Mouse (Mus musculus): ENCODE data around the gene 1110032A03Rik. TPM values are rescaled to one million over a fixed set of nuclear protein-coding genes. Genes with fewer than 3 reads are reported as not detected.

1110032A03Rik gene
- polyA plus RNA-seq, 1 experiment from 2014 or later, result 65.0 TPM

- ATAC-seq (no peak), DNase-seq (ENCODE audit: low spot score) (peak; percentile 54)
- H3K27me3 ChIP-seq (replicated peaks; ENCODE audit: control insufficient read depth, insufficient read depth, low read length), result no peaks in the 10 kb centered on the region
- H3K4me3 ChIP-seq (ENCODE audit: low read depth, low read length), result no peak overlapping the region
- no peak overlapping the region for H3K27ac ChIP-seq (ENCODE audit: low read depth, low read length)
- no peaks in the 10 kb centered on the region for H3K36me3 ChIP-seq (ENCODE audit: control insufficient read depth, insufficient read depth, low read length)
- 0 out of 2 replicates have a peak, but pooled peaks cover 2% of the 10 kb centered on the region for H3K4me1 ChIP-seq (ENCODE audit: control insufficient read depth, insufficient read depth, low read length)
- H3K9ac ChIP-seq (ENCODE audit: low read length), result no peak overlapping the region
- no peaks in the 10 kb centered on the region for H3K9me3 ChIP-seq (replicated peaks; ENCODE audit: control insufficient read depth, low read length)
- WGBS, result 71% methylated on average over 1 of the region's 1 CpGs
- H3K4me2 ChIP-seq (ENCODE audit: low read length), result no peak overlapping the region
Observed at GRCm38 (mm10) chr9:50763331-50763730, 12.0 kb downstream of the 1110032A03Rik start.

DNA sequence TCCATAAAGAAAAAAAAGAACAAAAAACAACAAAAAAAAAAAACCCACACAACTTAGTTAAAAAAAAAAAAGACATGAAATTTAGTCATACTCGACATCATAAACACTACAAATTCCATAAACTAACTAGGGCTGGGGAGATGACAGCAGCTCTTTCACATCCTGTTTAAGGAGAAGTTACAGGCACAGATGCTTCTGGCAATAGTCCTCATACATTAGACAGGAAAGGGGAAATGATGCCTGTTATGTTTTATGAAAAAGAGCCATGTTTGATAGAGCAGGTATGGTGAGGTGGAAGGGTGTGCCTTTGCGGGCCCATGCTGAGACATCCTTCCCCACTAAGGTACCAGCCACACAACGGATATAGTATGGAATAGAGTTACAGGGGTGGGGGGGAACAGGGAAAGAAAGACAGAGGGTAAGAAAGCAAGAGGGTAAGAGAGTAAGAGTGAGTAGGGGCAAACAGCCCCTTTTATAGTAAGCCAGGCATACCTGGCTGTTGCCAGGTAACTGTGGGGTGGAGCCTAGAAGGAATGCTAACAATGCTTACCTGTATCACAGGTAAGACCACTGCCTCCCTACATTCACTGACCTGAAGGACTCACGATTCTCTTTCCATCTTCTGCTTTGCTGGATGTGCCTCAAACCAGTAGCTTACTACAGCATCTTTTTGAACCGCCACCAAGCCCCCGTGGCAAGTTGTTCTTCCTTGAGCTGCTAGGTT, 13.6 kb downstream of the 1110032A03Rik start:
- no peaks in the 10 kb centered on the region for H3K9me3 ChIP-seq (replicated peaks; ENCODE audit: control insufficient read depth, low read length)
- 64% methylated on average over 6 of the region's 6 CpGs for whole genome bisulfite sequencing
- no peaks in the 10 kb centered on the region for H3K4me1 ChIP-seq (ENCODE audit: control insufficient read depth, insufficient read depth, low read length)
- no peaks in the 10 kb centered on the region for H3K36me3 ChIP-seq (ENCODE audit: control insufficient read depth, insufficient read depth, low read length)
- DNase-seq (ENCODE audit: low spot score) (no peak), ATAC-seq (no peak)
- no peak overlapping the region for H3K9ac ChIP-seq (ENCODE audit: low read length)
- H3K4me2 ChIP-seq (ENCODE audit: low read length), result no peak overlapping the region
- H3K4me3 ChIP-seq (ENCODE audit: low read depth, low read length), result no peak overlapping the region
- H3K27me3 ChIP-seq (replicated peaks; ENCODE audit: control insufficient read depth, insufficient read depth, low read length), result no peaks in the 10 kb centered on the region
- H3K27ac ChIP-seq (ENCODE audit: low read depth, low read length), result no peak overlapping the region

GRCm38 (mm10) chr9:50756711-50757110, 18.6 kb downstream of the 1110032A03Rik start:
- Histone ChIP-seq H3K27ac (ENCODE audit: low read depth, low read length) (no peak overlapping the region), H3K9me3 (replicated peaks; ENCODE audit: control insufficient read depth, low read length) (no peaks in the 10 kb centered on the region), H3K4me3 (ENCODE audit: low read depth, low read length) (no peak overlapping the region), H3K4me1 (ENCODE audit: control insufficient read depth, insufficient read depth, low read length) (no peaks in the 10 kb centered on the region; the same call in 1 of the 2 replicates), H3K36me3 (ENCODE audit: control insufficient read depth, insufficient read depth, low read length) (no peaks in the 10 kb centered on the region), H3K4me2 (ENCODE audit: low read length) (no peak overlapping the region), H3K9ac (ENCODE audit: low read length) (no peak overlapping the region), H3K27me3 (replicated peaks; ENCODE audit: control insufficient read depth, insufficient read depth, low read length) (no peaks in the 10 kb centered on the region)
- WGBS, result 38% methylated on average over 5 of the region's 5 CpGs
- no peak for ATAC-seq
- DNase-seq (ENCODE audit: low spot score), result no peak

DNA sequence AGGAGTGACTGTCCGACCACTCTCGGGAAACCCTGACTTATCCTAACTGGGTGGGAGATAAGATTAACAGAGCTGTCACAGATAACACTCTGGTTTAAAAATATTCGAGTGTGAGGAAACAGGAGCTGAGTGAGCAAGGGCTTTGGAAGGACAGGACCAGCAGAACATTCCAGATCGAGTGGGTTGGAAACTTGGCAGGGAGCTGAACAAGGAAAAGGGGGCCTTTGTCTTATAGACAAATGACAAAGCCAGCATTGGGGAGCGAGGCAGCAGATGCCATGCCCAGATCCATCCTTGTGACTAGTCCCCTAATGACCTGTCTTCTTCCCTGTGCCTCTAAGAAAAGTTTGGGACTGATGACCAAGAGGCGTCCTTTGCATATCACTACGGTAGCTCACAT, 21.4 kb downstream of the 1110032A03Rik start:
- Histone ChIP-seq H3K36me3 (ENCODE audit: control insufficient read depth, insufficient read depth, low read length) (no peaks in the 10 kb centered on the region), H3K9me3 (replicated peaks; ENCODE audit: control insufficient read depth, low read length) (no peaks in the 10 kb centered on the region), H3K4me1 (ENCODE audit: control insufficient read depth, insufficient read depth, low read length) (no peaks in the 10 kb centered on the region; the same call in 1 of the 2 replicates), H3K27me3 (replicated peaks; ENCODE audit: control insufficient read depth, insufficient read depth, low read length) (no peaks in the 10 kb centered on the region), H3K4me3 (ENCODE audit: low read depth, low read length) (no peak overlapping the region), H3K9ac (ENCODE audit: low read length) (no peak overlapping the region), H3K27ac (ENCODE audit: low read depth, low read length) (no peak overlapping the region), H3K4me2 (ENCODE audit: low read length) (no peak overlapping the region)
- DNase-seq (ENCODE audit: low spot score) (no peak), ATAC-seq (no peak)
- WGBS, result 76% methylated on average over 7 of the region's 7 CpGs

DNA sequence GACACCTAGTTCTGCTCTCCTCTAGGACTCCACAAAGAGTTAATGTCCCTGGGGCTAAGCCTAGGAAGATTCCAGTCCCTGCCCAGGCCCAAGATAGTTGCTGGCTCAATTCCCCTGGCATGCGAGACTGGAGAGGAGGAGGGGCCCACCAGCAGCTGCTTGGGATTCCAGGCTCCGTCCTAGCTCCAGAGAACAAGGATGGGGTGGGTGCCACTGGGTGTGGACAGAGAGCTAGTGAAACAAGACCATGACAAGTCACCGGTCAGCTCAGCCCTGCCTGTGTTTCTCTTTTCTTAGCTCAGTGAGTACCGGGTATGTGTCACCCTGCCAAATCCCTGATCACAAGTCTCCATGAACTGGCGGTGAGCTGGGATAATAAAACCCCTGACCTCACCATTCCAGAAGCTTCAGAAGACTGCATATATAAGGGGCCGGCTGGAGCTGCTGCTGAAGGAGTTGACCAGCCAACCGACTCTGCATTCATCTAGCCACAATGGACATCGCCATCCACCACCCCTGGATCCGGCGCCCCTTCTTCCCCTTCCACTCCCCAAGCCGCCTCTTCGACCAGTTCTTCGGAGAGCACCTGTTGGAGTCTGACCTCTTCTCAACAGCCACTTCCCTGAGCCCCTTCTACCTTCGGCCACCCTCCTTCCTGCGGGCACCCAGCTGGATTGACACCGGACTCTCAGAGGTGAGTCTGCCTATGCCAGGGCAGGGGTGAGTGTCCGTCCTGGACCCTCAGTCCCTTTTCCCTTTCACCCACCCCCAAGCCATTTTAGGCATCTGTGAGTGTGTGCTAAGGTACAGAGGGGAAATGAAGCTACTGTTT, 22.3 kb downstream of the 1110032A03Rik start:
- ATAC-seq, result no peak
- no peaks in the 10 kb centered on the region; the same call in 1 of the 2 replicates for H3K4me1 ChIP-seq (ENCODE audit: control insufficient read depth, insufficient read depth, low read length)
- DNase-seq (ENCODE audit: low spot score), result peak; percentile 45
- 72% methylated on average over 17 of the region's 17 CpGs for WGBS
- no peaks in the 10 kb centered on the region for H3K36me3 ChIP-seq (ENCODE audit: control insufficient read depth, insufficient read depth, low read length)
- H3K27me3 ChIP-seq (replicated peaks; ENCODE audit: control insufficient read depth, insufficient read depth, low read length), result no peaks in the 10 kb centered on the region
- H3K4me2 ChIP-seq (ENCODE audit: low read length), result no peak overlapping the region
- no peak overlapping the region for H3K4me3 ChIP-seq (ENCODE audit: low read depth, low read length)
- H3K27ac ChIP-seq (ENCODE audit: low read depth, low read length), result no peak overlapping the region
- no peaks in the 10 kb centered on the region for H3K9me3 ChIP-seq (replicated peaks; ENCODE audit: control insufficient read depth, low read length)
- H3K9ac ChIP-seq (ENCODE audit: low read length), result no peak overlapping the region

DNA sequence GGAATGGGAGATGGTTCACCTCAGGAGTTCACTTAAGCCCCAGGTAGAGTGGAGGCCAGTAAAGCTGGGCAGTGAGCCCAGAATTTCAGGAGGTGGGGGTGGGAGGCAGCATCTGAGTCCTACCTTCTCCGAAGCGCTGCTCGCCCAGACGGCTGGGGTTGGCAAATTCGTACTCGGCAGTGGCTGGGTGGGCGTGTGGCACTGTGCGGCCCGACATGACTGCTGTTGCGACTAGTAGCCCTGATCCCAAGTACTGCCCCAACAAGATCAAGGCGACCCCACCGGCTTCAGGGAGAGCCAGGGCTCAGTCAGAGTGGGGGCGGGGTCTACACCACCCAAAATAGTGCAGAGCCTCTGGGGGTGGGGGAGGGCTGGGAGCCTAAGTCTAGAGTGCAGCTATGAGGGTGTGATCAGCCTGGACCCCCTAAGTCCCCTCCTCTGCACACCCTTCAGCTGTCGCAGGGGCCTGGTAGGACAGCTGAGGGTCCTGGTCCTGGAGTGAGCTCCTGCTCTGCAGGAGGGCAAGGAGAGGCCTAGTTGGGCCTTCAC, 23.2 kb downstream of the 1110032A03Rik start, which contains the start of gene Hspb2:
TSS of gene Hspb2 (minus strand) at position 301 of the 549 bp plus-strand sequence.
- DNase-seq (ENCODE audit: low spot score), result no peak
- Histone ChIP-seq H3K36me3 (ENCODE audit: control insufficient read depth, insufficient read depth, low read length) (no peaks in the 10 kb centered on the region), H3K9ac (ENCODE audit: low read length) (no peak within 1 kb of the TSS), H3K27me3 (replicated peaks; ENCODE audit: control insufficient read depth, insufficient read depth, low read length) (no peaks in the 10 kb centered on the region), H3K4me1 (ENCODE audit: control insufficient read depth, insufficient read depth, low read length) (no peaks in the 10 kb centered on the region; the same call in 1 of the 2 replicates), H3K4me2 (ENCODE audit: low read length) (no peak within 1 kb of the TSS), H3K27ac (ENCODE audit: low read depth, low read length) (no peak within 1 kb of the TSS), H3K4me3 (ENCODE audit: low read depth, low read length) (no peak within 1 kb of the TSS), H3K9me3 (replicated peaks; ENCODE audit: control insufficient read depth, low read length) (no peaks in the 10 kb centered on the region)
- 60% methylated on average over 14 of the region's 14 CpGs for WGBS
- ATAC-seq, result no peak

GRCm38 (mm10) chr9:50751323-50751722, 24.0 kb downstream of the 1110032A03Rik start, which contains the start of gene Cryab:
Cryab (plus strand) TSS chr9:50751325.
- ATAC-seq (no peak), DNase-seq (ENCODE audit: low spot score) (no peak)
- Histone ChIP-seq H3K27me3 (replicated peaks; ENCODE audit: control insufficient read depth, insufficient read depth, low read length) (no peaks in the 10 kb centered on the region), H3K4me2 (ENCODE audit: low read length) (no peak within 1 kb of the TSS), H3K27ac (ENCODE audit: low read depth, low read length) (no peak within 1 kb of the TSS), H3K4me1 (ENCODE audit: control insufficient read depth, insufficient read depth, low read length) (no peaks in the 10 kb centered on the region; the same call in 1 of the 2 replicates), H3K36me3 (ENCODE audit: control insufficient read depth, insufficient read depth, low read length) (no peaks in the 10 kb centered on the region), H3K9me3 (replicated peaks; ENCODE audit: control insufficient read depth, low read length) (no peaks in the 10 kb centered on the region), H3K9ac (ENCODE audit: low read length) (no peak within 1 kb of the TSS), H3K4me3 (ENCODE audit: low read depth, low read length) (no peak within 1 kb of the TSS)
- 76% methylated on average over 22 of the region's 22 CpGs for WGBS

DNA sequence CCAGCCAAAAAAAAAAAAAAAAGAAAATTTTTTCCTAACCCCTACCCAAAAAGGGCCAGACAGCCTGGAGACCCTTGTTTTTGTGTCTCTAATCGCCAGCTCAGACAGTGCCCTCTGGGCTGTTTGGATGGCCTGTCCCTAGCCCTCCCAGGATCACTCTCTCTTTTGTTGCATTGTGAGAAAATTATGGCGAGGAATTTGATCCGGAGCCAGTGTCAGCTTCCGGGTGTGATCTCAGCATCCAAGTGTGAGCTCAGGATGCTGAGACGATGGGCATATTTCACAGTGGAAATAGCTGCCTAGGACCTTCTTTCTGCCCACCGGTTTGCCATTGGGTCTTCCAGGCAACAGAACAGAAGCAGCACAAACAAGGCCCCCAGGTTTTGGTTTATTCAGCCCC, 24.6 kb downstream of the 1110032A03Rik start:
- H3K9me3 ChIP-seq (replicated peaks; ENCODE audit: control insufficient read depth, low read length), result no peaks in the 10 kb centered on the region
- no peaks in the 10 kb centered on the region for H3K36me3 ChIP-seq (ENCODE audit: control insufficient read depth, insufficient read depth, low read length)
- no peak overlapping the region for H3K4me2 ChIP-seq (ENCODE audit: low read length)
- no peaks in the 10 kb centered on the region; the same call in 1 of the 2 replicates for H3K4me1 ChIP-seq (ENCODE audit: control insufficient read depth, insufficient read depth, low read length)
- WGBS, result 64% methylated on average over 6 of the region's 6 CpGs
- no peaks in the 10 kb centered on the region for H3K27me3 ChIP-seq (replicated peaks; ENCODE audit: control insufficient read depth, insufficient read depth, low read length)
- no peak overlapping the region for H3K4me3 ChIP-seq (ENCODE audit: low read depth, low read length)
- H3K27ac ChIP-seq (ENCODE audit: low read depth, low read length), result no peak overlapping the region
- H3K9ac ChIP-seq (ENCODE audit: low read length), result no peak overlapping the region
- no peak for ATAC-seq
- DNase-seq (ENCODE audit: low spot score), result no peak
